Mouse (Mus musculus) brain, embryonic 14.5 days (tissue): ENCODE results near the gene Zscan5b. TPM values are rescaled to one million over a fixed set of nuclear protein-coding genes. Genes with fewer than 3 reads are reported as not detected.
"Not testable (repeated sequence)": the region's sequence is repeated elsewhere in the genome, so short reads cannot be mapped to it uniquely, and the experiment has no call there.

Source experiments
- DNase-seq: peaks from one replicate; pipeline ENCODE4 v3.0.0-alpha.2; 2011; ENCODE audit warnings: low read depth
- CTCF ChIP-seq: fragments of 200-500 bp; IDR thresholded peaks from 2 replicates; pipeline ENCODE4 v1.5.1; 2012; ENCODE audit warnings: inconsistent platforms, mild to moderate bottlenecking, moderate library complexity, borderline replicate concordance; ENCODE audit not compliant: insufficient read depth, insufficient read length; ENCODE audit errors: extremely low read depth
- POLR2A ChIP-seq: fragments of 200-500 bp; IDR thresholded peaks from 2 replicates; pipeline ENCODE4 v1.6.1; 2012; ENCODE audit warnings: mild to moderate bottlenecking, inconsistent platforms, borderline replicate concordance; ENCODE audit not compliant: poor library complexity, insufficient read depth, insufficient read length, severe bottlenecking; ENCODE audit errors: extremely low read depth
- polyA plus RNA-seq: library from polyadenylated mRNA; depleted of rRNA; stranded (reverse); fragments of >200 nt; gene quantifications from 2 replicates; pipeline ENCODE4 v1.2.3, GENCODE M21; 2012

The Zscan5b gene
- polyA plus RNA-seq, 1 experiment: not detected

DNA sequence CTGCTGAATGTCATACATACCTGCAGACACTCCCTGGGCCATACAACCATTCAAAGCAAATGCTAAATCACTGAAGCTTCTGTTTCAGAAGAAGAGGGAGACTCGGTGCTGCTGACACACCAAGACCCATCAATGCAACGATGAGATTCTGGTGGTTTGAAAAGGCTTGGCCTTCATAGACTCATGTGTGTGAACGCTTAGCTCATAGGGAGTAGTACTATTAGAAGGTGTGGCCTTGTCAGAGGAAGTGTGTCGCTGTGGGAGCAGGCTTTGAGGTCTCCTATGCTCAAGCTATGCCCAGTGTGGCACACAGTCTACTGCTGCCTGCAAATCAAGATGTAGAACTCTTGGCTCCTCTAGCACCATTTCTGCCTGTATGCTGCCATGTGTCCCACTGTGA lies 35.3 kb downstream of the Zscan5b start:
- no peak for DNase-seq
- TF ChIP-seq CTCF (no peak), POLR2A (no peak)

DNA sequence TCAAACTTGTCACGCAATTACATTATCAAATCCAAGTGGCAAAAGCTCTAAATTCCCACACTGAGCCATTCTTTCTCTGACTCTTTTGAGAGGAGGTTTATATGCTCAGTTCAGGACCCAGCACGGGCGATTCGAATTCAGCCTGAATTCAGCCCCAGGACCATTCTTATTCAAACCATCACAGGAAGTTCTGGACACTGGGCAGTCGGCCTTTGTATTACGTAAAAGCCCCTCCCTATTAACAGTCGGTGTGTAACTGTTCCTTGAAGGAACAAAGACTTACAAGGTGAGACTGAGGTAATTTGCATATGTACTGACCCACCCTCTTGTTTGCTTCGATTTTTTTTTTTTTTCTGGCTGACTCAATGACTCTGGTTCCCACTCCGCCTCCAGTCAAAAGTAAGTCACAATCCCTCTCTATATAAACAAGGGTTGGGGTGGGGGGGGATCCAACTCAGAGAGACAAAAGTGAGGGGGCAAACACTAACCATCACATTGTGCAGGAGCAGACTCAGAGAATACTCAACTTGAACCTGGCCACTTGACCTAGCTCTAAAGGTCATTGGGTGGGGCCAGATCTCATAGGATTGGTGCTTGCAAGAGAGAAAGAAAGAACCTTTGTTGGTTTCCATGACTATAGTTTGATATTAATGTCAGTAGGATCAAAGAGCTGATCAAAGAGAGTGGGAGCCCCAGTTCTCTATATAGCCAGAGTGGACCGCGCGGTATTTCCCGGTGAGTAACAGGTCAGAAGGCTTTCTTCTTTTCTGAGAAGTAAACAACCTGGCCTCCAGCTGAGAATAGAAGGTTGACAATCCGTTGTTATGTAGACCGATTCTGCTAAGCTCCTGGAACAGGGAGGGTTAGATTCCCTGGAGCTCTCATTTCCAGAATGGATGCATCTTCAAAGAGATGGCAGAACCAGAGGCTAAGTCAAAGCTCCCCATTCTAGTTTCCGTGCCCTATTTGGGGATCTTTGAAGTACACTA lies 36.4 kb downstream of the Zscan5b start:
- no peak for DNase-seq
- TF ChIP-seq CTCF (no peak), POLR2A (no peak)

DNA sequence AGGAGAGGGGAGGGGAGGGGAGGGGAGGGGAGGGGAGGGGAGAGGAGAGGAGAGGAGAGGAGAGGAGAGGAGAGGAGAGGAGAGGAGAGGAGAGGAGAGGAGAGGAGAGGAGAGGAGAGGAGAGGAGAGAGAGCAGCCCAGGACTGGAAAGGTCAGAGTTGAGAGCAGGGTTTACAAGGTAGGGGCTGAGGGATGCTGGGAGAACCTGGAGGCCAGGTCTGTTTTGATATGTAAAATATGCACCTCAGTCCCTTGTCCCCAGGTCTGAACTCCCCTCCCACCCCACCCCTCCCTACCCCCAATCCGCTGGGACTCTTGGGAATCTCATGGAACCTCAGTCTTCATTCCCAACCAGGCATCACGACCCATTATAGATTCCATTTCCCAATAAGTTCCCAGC lies 37.9 kb downstream of the Zscan5b start:
- not testable (repeated sequence) for DNase-seq

DNA sequence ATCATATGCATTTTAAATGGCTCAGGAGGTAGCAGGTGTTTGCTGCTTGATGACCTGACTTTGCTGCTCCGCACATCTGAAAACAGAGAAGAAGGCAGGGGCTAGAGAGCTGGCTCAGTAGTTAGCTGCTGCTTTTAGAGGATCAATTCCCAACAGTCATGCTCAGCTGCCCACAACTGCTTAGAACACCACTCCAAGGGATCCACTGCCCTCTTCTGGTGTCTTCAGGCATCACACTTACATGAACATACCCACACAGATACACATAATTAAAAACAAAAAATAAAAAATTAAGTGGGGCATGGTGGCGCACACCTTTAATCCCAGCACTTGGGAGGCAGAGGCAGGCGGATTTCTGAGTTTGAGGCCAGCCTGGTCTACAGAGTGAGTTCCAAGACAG lies 40.0 kb downstream of the Zscan5b start:
- no peak for DNase-seq

DNA sequence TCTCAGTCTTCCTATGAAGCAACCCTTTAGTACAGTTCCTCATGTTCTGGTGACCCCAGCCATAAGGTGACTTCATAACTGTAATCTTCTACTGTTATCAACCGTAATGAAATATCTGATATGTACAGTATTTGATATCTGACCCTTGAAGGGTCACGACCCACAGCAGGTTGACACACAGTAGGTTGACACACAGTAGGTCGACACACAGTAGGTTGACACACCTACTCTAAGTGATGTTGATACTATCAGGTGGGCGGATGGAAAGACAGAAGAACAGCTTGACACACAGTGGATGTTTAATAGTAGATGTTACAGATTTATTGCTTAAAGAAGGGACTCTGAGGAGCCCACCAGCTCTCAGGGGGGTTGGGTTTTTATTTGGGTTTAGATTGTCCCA lies 40.9 kb downstream of the Zscan5b start:
- DNase-seq: no peak
- TF ChIP-seq CTCF: no peak
- TF ChIP-seq POLR2A: no peak

More for the DNA sequence above, 40.0 kb downstream of the Zscan5b start:
- TF ChIP-seq CTCF (no peak; the same call in 1 of the 2 replicates), POLR2A (no peak)

DNA sequence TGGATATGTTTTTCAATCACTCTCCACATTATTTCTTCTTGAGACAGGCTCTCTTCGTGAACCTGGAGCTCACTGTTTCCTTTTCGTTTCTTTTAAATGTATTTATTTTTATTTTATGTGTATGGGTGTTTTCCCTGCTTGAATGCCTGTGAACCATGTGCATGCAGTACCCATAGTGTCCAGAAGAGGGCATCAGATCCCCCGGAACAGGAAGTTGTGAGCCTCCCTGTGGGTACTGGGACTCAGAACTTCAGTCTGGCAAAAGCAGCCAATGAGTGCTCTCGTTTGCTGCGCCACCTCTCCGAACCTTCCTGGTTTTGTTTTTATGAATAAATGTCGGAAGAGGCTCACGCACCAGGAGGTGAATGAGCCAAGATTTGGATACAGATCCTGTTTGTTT lies 43.6 kb downstream of the Zscan5b start:
- DNase-seq: no peak
- TF ChIP-seq CTCF (peak; percentile 50; the same call in 1 of the 2 replicates), POLR2A (no peak)

DNA sequence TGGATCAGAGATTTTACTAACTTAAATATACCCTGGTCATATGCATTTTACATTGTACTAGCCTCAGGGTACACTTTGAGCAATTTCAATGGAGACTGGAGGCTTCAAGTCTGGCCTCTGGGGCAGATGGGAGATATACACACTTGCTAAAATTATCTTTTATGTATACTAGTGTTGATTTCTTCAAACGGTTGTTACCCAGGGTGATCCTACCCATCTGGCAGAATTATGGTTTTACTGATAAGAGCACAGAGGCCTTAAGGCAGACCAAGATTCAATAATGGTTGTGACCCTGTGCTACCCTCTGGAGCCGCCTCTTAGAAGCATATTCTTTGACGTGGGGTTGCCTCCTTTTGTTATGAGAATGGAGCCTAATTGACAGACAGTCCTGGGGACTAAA lies 55.8 kb downstream of the Zscan5b start:
- no peak for DNase-seq
- TF ChIP-seq CTCF (no peak), POLR2A (no peak)

DNA sequence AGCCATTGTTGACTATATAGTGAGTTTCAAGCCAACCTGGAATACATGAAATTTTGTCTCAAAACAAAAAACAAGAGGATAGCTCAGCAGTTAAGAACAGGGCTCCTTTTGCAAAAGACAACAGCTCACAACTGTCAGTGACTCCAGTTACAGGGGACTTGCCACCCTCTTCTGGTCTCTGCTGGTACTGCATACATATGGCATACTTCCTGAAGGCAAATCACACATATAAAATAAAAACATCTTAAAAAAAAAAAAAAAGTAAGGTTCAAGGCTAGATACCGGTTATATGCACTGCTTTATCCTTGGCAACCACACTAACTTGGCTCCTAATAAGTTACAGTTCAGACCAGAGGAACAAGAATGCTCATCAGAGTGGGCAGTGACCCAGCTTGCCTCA lies 60.7 kb downstream of the Zscan5b start:
- TF ChIP-seq POLR2A (no peak), CTCF (peak; percentile 71; the same call in 1 of the 2 replicates)
- peak; percentile 91 for DNase-seq

DNA sequence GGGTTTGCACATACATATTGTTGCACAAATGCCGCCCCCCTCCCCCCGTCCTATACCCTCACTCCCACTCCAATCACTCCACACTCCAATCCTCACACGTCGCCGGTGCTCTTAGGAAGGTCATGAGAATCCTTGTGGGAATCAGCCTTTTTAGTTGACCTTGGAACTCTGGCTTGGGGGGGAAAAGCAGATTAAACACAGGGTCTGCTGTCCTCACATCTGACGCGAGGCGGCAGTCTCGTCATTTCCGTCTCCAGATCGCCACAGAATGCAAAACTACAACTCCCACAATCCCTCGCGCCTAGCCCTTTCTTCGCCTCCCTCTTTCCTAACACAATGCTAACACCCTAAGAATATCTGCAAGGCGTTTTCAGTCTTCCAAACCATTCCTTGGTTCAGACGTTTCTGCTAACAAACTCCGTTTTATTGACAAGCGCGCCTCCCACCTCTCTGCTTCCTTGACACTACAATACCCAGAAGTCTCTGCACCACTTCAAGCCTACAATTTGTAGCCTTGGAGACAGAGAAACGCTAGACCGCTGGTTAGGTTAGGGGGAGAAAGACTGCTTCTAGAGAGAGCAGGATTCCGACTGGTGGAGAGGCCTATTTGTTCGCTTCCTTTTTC lies 61.5 kb downstream of the Zscan5b start:
- DNase-seq: peak; percentile 96
- peak; percentile 17; the same call in 1 of the 2 replicates for TF ChIP-seq POLR2A
- TF ChIP-seq CTCF: peak; percentile 58

DNA sequence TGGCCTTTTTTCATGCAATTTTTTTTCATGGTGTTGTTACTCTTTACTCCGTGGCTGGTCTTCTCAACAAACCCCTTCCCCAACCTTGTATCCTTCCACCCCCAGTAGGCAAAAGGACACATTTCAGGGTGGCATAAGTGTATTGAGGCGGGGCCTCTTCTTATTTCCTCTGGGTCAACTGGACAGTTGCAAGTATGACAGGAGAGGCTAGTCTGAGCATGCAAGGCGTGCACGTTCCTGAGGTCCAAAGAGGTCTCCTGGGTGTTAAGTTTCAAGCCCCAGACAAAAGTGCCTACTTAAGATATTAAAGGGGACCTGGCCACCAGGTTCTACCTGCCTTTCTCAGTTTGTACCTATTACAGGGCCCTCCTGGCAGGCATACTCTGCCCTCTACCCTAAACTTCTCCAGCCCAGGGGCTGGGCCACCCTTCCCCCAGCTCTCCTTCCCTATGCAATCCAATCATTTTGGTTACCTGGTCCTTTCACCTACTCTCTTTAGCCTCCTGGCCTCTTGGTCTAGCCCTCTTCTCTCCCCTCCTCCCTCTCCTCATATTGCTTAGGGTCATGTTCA lies 62.4 kb downstream of the Zscan5b start:
- TF ChIP-seq CTCF (no peak), POLR2A (no peak)
- DNase-seq: no peak

DNA sequence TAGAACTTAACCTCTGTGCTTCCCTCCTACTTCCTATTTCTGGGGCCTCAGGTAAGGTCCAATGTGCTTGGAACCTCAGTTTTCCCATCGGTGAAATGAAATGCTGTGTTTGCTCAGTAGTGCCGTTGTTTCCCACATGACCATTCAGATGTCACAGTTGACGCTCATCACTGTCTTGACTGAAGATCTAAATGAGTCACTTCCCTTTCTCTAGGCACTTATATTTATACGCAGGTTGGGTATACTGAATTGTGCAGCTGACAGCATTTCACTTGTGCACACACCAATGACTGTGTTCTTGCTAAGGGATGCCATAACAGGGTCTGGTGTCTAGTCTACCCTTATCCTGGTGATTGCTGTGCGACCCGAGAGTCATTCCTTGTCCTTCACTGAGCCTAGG lies 63.3 kb downstream of the Zscan5b start:
- TF ChIP-seq POLR2A (no peak), CTCF (no peak)

More for the DNA sequence above, 63.3 kb downstream of the Zscan5b start:
- DNase-seq: no peak
